Mouse (Mus musculus): ENCODE results near the gene Rnf181. TPM values are rescaled to one million over a fixed set of nuclear protein-coding genes. Genes with fewer than 3 reads are reported as not detected.

Gene Rnf181
- polyA plus RNA-seq (2016; fragmentation: Nextera tagmentation; extraction: Ambion mirVana): 108 and 111 TPM in 2 replicates

DNA sequence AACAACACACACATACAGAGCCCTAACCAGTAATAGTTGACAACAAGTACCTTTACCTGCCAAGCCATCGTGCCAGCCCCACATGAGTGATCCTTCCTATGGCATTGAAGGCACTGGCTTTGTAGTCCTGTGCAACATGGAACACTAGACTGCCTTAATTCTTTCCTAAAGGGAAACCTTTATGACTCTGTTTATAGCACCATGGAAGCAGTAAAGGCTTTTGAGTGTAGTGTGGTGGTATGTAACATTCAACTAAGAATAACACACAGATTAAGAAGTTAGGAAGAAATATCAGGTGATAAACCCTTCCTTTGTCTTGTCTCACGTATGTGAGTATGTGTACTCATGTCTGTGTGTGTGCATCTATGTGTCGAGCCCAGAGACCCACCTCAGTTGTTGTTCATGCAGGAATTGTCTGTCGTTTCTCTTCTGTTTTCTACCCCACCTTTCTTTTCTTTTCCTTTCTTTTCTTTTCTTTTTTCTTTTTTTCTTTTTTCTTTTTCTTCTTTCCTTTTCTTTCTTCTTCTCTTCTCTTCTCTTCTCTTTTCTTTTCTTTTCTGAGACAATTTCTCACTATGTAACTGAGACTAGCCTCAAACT is at the start of gene Rnf181:
Gene Rnf181, minus strand, starts transcription at position 113 of the 600 bp plus-strand sequence.
- no peaks in the 10 kb centered on the region for H3K9me3 ChIP-seq
- 73% methylated on average over 4 of the region's 4 CpGs for WGBS
- H3K27ac ChIP-seq: no peak within 1 kb of the TSS
- no peak for DNase-seq (ENCODE audit: extremely low spot score, low spot score)
- H3K36me3 ChIP-seq (replicated peaks): no peaks in the 10 kb centered on the region
- no peaks in the 10 kb centered on the region for H3K27me3 ChIP-seq (ENCODE audit: poor library complexity, severe bottlenecking)
- H3K4me1 ChIP-seq: peaks cover 19% of the 10 kb centered on the region
- no peak within 1 kb of the TSS for H3K4me3 ChIP-seq

DNA sequence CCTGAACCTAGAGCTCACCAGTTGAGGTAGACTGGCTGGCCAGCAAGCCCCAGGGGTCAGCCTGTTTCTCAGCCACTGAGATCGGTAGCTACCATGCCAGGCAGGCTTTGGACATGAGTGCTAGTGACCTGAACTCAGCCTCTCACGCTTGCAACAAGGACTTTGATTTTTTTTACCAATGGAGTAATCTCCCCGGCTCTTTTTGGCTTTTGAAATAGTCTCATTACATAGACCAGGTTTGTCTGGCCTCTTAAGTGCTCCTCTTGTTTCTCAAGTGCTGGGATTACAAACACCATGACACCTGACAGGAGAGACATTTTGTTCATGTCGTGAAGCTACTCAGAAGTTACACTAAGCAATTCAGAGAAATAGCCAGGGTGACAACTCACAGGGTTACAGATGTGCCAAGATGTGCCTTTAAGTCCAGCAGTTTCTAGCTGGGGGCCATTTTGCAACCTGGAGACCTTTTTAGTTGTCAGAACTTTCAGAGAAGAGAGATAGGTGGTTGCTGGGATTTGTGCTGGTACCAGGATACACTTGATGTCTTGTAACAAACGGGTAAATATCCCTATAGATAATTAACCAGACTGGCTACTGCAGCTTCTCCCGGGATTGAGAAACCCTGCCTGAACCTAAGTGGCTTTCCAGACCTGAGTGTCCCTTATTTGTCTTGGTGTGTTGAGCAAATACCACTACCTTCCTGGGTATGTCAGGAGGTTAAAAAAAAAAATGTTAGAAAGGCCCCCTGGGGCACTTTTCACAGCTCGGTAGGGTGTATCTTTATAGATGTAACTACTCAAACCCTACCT is 49.4 kb upstream of the Rnf181 start:
- Histone ChIP-seq H3K27me3 (ENCODE audit: poor library complexity, severe bottlenecking) (no peaks in the 10 kb centered on the region), H3K4me3 (no peak overlapping the region), H3K4me1 (peaks cover 19% of the 10 kb centered on the region), H3K9me3 (no peaks in the 10 kb centered on the region), H3K36me3 (replicated peaks) (peaks cover 39% of the 10 kb centered on the region), H3K27ac (no peak overlapping the region)
- WGBS: 85% methylated on average over 7 of the region's 7 CpGs
- DNase-seq (ENCODE audit: extremely low spot score, low spot score): no peak

DNA sequence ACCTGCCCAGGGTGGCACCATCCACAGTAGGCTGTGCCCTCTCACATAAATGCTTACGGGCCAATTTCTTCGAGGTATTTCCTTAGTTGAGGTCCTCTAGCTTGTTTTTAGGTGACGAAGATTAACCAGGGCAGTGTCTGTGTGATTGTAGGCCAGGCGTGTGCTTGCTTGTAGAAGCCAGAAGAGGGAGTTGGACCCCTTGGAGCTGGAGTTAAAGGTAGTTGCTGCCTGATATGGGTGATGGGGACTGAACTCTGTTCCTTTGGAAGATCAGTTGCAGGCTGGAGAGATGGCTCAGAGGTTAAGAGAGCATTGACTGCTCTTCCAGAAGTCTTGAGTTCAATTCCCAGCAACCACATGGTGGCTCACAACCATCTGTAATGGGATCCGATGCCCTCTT is 48.4 kb upstream of the Rnf181 start:
- H3K27ac ChIP-seq: no peak overlapping the region
- peaks cover 29% of the 10 kb centered on the region for H3K36me3 ChIP-seq (replicated peaks)
- no peaks in the 10 kb centered on the region for H3K27me3 ChIP-seq (ENCODE audit: poor library complexity, severe bottlenecking)
- no peak for DNase-seq (ENCODE audit: extremely low spot score, low spot score)
- H3K4me1 ChIP-seq: peaks cover 19% of the 10 kb centered on the region
- peak overlapping the region; percentile 92 for H3K4me3 ChIP-seq
- 88% methylated on average over 5 of the region's 5 CpGs for WGBS
- no peaks in the 10 kb centered on the region for H3K9me3 ChIP-seq

DNA sequence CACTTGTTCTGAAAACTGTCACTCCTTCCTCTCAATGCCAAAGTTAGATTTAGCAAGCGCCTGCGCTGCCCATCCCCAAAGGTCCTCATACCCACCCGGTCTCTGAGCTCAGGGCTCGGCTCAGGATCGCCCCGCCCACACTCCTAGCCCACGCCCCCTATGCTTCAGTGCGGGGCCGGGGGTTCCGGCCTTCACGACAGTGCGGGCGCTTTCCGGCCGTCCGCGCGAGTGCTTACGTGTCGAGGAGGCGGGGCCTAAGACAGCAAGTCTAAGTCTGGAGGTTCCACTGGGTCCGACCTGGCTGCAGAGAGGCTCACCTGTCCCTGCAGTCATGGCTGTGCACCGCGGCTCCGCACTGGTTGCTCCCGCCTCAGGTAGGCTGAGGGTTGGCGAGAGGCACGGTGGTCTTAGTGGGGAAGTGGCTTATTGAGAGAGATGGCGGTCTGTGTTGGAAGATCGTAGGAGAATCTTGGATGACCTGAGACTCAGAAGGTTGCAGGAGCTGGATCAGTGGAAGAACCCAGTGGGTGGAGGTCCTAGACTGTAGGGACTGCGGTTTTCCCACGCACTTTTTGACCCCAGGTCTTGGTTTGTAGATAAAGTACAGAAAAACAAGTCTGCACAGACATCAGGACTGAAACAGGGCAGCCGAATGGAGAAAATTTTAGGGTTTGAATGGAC is 47.5 kb upstream of the Rnf181 start, which contains the start of gene Ggcx:
Gene Ggcx, plus strand, starts transcription at position 233 of the 681 bp plus-strand sequence.
- peak; percentile 94 for DNase-seq (ENCODE audit: extremely low spot score, low spot score)
- peaks cover 20% of the 10 kb centered on the region for H3K36me3 ChIP-seq (replicated peaks)
- 2% methylated on average over 33 of the region's 33 CpGs for WGBS
- no peaks in the 10 kb centered on the region for H3K9me3 ChIP-seq
- H3K27me3 ChIP-seq (ENCODE audit: poor library complexity, severe bottlenecking): no peaks in the 10 kb centered on the region
- peaks cover 19% of the 10 kb centered on the region for H3K4me1 ChIP-seq
- peak within 1 kb of the TSS; percentile 92 for H3K4me3 ChIP-seq
- peak within 1 kb of the TSS; percentile 89 for H3K27ac ChIP-seq

DNA sequence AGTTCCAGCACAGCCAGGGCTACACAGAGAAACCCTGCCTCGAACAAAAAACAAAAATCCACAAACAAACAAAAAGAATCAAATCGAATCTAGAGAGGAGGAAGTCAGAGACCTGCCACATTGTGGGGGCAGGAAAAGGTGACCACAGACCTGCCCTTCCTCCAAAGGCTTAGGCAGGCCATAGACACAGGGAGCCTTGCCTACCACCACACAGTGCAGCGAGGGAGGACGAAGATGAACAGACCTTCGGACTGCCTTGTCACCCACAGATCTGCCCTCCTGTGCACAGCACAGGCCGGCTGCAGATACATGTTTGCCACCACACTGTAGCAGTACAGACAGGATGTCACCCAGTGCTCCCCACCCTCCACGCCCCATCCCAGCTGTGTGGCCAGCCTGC is 43.8 kb upstream of the Rnf181 start:
- no peak overlapping the region for H3K27ac ChIP-seq
- H3K4me3 ChIP-seq: no peak overlapping the region
- 88% methylated on average over 7 of the region's 7 CpGs for WGBS
- H3K9me3 ChIP-seq: no peaks in the 10 kb centered on the region
- H3K27me3 ChIP-seq (ENCODE audit: poor library complexity, severe bottlenecking): no peaks in the 10 kb centered on the region
- no peak for DNase-seq (ENCODE audit: extremely low spot score, low spot score)
- H3K36me3 ChIP-seq (replicated peaks): no peaks in the 10 kb centered on the region
- peaks cover 19% of the 10 kb centered on the region for H3K4me1 ChIP-seq

DNA sequence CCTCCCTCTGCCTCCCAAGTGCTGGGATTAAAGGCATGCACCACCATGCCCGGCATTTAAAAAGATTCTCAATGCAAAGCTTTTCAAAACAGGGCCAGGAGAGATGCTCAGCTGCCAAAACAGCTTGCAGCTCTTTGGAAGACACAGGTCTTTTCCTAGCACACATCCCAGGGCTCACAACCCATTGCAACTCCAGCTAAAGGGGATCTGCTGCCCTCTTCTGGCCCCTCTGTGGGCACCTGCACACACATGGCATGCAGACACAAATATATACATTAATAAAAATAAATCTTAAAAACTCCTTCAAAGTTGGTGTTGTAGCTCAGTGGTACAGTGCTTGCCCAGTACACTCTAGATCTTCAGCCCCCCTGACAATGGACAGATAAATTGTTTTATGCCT is 43.2 kb upstream of the Rnf181 start:
- H3K36me3 ChIP-seq (replicated peaks): no peaks in the 10 kb centered on the region
- H3K27ac ChIP-seq: no peak overlapping the region
- WGBS: 47% methylated on average over 1 of the region's 1 CpGs
- peaks cover 15% of the 10 kb centered on the region for H3K4me1 ChIP-seq
- no peaks in the 10 kb centered on the region for H3K27me3 ChIP-seq (ENCODE audit: poor library complexity, severe bottlenecking)
- no peak overlapping the region for H3K4me3 ChIP-seq
- H3K9me3 ChIP-seq: no peaks in the 10 kb centered on the region
- DNase-seq (ENCODE audit: extremely low spot score, low spot score): no peak

DNA sequence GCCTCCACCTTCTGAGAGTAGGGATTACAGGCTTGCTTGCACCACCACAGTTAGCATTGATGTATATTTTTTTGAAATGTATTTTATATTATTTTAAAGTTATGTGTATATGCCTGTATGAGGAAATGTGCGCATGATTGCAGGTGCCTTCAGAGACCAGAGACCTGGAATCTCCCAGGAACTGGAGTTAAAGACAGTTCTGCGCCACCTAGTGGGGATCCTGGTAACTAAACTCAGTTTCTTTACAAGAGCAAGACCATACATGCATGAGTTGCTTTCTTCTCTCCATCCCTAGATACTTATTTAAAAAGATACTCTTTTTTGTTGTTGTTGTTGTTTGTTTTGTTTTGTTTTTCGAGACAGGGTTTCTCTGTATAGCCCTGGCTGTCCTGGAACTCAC is 42.8 kb upstream of the Rnf181 start:
- Histone ChIP-seq H3K4me3 (no peak overlapping the region), H3K27me3 (ENCODE audit: poor library complexity, severe bottlenecking) (no peaks in the 10 kb centered on the region), H3K36me3 (replicated peaks) (no peaks in the 10 kb centered on the region), H3K9me3 (no peaks in the 10 kb centered on the region), H3K4me1 (peaks cover 11% of the 10 kb centered on the region), H3K27ac (no peak overlapping the region)
- 22% methylated on average over 3 of the region's 3 CpGs for WGBS
- DNase-seq (ENCODE audit: extremely low spot score, low spot score): peak; percentile 44

DNA sequence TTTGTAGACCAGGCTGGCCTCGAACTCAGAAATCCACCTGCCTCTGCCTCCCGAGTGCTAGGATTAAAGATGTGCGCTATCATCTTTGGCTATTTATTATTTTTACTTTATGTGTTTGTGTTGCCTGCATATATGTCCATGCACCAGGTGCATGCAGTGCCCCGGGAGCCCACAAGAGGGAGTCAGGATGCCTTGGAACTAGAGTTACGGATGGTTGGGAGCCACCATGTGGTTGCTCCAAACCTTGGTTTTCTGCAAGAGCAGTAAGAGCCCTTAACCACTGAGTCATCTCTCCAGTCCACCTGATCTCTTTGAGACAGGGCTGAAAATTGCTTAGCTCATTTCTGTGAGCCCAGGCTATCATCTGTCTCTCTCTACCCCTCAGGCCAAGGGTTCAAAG is 40.4 kb upstream of the Rnf181 start:
- Histone ChIP-seq H3K27me3 (ENCODE audit: poor library complexity, severe bottlenecking) (no peaks in the 10 kb centered on the region), H3K4me1 (no peaks in the 10 kb centered on the region), H3K9me3 (no peaks in the 10 kb centered on the region), H3K36me3 (replicated peaks) (no peaks in the 10 kb centered on the region), H3K4me3 (no peak overlapping the region), H3K27ac (no peak overlapping the region)
- DNase-seq (ENCODE audit: extremely low spot score, low spot score): peak; percentile 87
- 2% methylated on average over 5 of the region's 5 CpGs for WGBS

DNA sequence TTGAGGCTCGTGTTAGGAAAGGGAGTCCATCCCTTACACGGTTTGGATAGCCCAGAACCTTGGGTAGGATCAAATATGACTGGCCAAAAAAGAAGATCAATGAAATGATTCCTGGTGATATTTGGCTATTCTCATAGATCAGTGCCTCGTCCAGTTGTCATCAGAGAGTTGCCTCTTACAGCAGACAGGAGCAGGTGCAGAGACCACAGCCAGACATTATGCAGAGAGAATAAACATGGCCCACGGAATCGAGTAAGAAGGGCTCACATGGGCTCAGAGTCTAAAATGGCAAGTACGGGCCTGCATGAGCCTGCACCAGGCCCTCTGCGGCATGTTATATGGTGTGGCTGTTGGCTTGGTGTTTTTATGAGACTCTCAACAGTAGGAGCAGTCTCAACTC is 38.6 kb upstream of the Rnf181 start:
- Histone ChIP-seq H3K4me3 (no peak overlapping the region), H3K27ac (no peak overlapping the region), H3K27me3 (ENCODE audit: poor library complexity, severe bottlenecking) (no peaks in the 10 kb centered on the region), H3K36me3 (replicated peaks) (no peaks in the 10 kb centered on the region), H3K4me1 (no peaks in the 10 kb centered on the region), H3K9me3 (no peaks in the 10 kb centered on the region)
- WGBS: 86% methylated on average over 7 of the region's 7 CpGs
- no peak for DNase-seq (ENCODE audit: extremely low spot score, low spot score)

DNA sequence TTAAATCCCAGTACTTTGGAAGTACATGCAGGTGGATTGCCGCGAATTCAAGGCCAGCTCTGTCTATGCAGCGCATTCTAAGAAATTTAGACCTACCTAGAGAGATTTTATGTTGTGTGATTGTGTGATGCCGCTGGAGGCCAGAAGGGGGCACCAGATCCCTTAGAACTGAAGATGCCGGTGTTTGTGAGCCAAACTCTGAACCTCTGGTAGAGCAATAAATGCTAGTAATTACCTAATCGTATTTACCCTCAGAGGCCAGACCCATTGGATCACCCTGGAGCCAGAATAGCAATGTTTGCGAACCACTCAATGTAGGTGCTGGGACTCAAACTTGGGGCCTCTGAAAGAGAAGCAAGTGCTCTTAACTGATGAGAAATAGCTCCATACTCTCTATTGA is 35.1 kb upstream of the Rnf181 start:
- Histone ChIP-seq H3K36me3 (replicated peaks) (no peaks in the 10 kb centered on the region), H3K27me3 (ENCODE audit: poor library complexity, severe bottlenecking) (no peaks in the 10 kb centered on the region), H3K4me1 (no peaks in the 10 kb centered on the region), H3K4me3 (no peak overlapping the region), H3K9me3 (no peaks in the 10 kb centered on the region), H3K27ac (no peak overlapping the region)
- WGBS: 29% methylated on average over 7 of the region's 7 CpGs
- DNase-seq (ENCODE audit: extremely low spot score, low spot score): peak; percentile 61

DNA sequence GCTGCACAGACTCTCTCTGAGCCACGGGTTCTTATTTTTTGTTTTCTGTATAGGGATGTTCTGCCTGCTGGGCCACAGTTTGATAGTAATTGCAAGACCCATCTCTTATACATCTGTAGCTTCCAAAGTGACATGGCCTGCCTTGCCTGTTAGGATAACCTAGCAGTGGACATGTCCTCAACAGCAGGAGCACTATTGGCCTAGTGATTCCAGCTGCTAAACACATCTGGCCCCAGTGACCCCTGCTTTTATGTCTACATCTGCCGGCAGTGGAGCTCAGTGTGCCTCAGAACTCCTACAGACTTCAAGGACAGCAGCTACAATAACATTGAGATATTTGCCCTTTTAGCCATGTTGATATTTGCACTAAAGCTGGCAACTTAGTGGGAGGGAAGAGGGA is 33.2 kb upstream of the Rnf181 start:
- no peak overlapping the region for H3K4me3 ChIP-seq
- H3K36me3 ChIP-seq (replicated peaks): no peaks in the 10 kb centered on the region
- H3K4me1 ChIP-seq: no peaks in the 10 kb centered on the region
- no peak for DNase-seq (ENCODE audit: extremely low spot score, low spot score)
- H3K27me3 ChIP-seq (ENCODE audit: poor library complexity, severe bottlenecking): no peaks in the 10 kb centered on the region
- WGBS: 64% methylated on average over 2 of the region's 2 CpGs
- no peaks in the 10 kb centered on the region for H3K9me3 ChIP-seq
- no peak overlapping the region for H3K27ac ChIP-seq

DNA sequence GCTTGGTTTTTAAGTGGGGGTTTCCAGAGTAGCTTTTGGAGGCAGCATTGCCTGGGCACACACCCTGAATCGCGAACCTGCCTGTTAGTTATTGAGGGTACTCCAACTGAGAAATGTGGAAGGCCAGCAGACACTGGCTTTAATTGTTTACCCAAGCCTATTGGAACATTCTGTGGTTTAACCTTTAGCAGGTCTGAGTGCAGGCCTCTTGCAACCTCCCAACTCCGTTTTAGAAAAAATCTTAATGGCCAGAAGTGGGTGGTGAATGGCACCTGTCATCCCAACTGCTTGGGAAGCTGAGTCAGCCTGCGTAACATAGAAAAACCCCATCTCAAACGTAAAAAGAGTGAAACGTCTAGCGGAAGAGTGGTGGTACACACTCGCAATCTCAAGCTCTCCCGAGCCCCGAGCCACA is 30.1 kb upstream of the Rnf181 start:
- Histone ChIP-seq H3K4me1 (no peaks in the 10 kb centered on the region), H3K36me3 (replicated peaks) (no peaks in the 10 kb centered on the region), H3K4me3 (no peak overlapping the region), H3K27ac (no peak overlapping the region), H3K9me3 (no peaks in the 10 kb centered on the region), H3K27me3 (ENCODE audit: poor library complexity, severe bottlenecking) (no peaks in the 10 kb centered on the region)
- no peak for DNase-seq (ENCODE audit: extremely low spot score, low spot score)
- 85% methylated on average over 10 of the region's 10 CpGs for WGBS

DNA sequence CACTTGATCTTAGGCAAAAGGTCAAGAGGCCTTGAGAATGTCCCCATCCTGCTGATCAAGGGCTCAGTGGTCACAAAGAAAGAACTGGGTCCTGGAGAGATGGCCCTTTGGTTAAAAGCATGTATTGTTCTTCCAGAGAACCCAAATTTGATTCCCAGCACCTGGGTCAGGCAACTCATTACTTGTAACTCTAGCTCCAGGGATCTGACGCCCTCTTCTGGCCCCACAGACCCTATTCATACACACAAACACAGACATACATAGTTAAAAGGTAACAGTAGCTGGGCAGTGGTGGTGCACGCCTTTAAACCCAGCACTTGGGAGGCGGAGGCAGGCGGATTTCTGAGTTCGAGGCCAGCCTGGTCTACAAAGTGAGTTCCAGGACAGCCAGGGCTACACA is 25.6 kb upstream of the Rnf181 start:
- Histone ChIP-seq H3K27ac (no peak overlapping the region), H3K4me1 (peaks cover 37% of the 10 kb centered on the region), H3K36me3 (replicated peaks) (no peaks in the 10 kb centered on the region), H3K4me3 (no peak overlapping the region), H3K9me3 (no peaks in the 10 kb centered on the region), H3K27me3 (ENCODE audit: poor library complexity, severe bottlenecking) (peaks cover 28% of the 10 kb centered on the region; the same call in 1 of the 2 replicates)
- WGBS: 83% methylated on average over 5 of the region's 5 CpGs
- DNase-seq (ENCODE audit: extremely low spot score, low spot score): no peak

Data from forebrain, embryonic 10.5 days (tissue).